In genomic region chr4:35226496-35226992, GRCm38 (mm10) we compare ENCODE assay signal across 8 mouse cellular contexts. TPM values are rescaled to one million over a fixed set of nuclear protein-coding genes. Genes with fewer than 3 reads are reported as not detected.
DNase-seq lines count a peak whose midpoint lies in the region; ATAC-seq and TF ChIP-seq lines count a peak whose summit lies in the region.

No protein-coding gene starts in this region.

- no peak for DNase-seq in heart, adult 8-10 months (ENCODE audit: low spot score)
- DNase-seq in G1E (ENCODE audit: low spot score), result peak; percentile 7
- DNase-seq in midbrain, embryonic 11.5 days (ENCODE audit: low spot score, missing footprints), result no peak
- DNase-seq in urinary bladder, postnatal 25 days (ENCODE audit: low spot score), result no peak
- no peak for DNase-seq in cerebellum, adult 18-20 months
- DNase-seq in ovary, postnatal 14 days (ENCODE audit: low spot score), result no peak

- no peak for ATAC-seq in heart, embryonic 13.5 days (ENCODE audit: extremely low read depth, insufficient number of reproducible peaks, low FRiP score, low TSS enrichment)
- 0 out of 2 replicates have a peak, but pooled peaks have one; percentile 10 for ATAC-seq in G1E (ENCODE audit: extremely low read depth, insufficient number of reproducible peaks, low FRiP score, poor library complexity, severe bottlenecking)
- peak; percentile 55 for ATAC-seq in hindbrain, embryonic 12.5 days (ENCODE audit: low FRiP score)
- ATAC-seq in midbrain, embryonic 11.5 days (ENCODE audit: low FRiP score), result peak; percentile 25

- peaks cover 24% of the 10 kb centered on the region for H3K4me1 ChIP-seq in heart, embryonic 13.5 days
- H3K4me1 ChIP-seq in G1E (ENCODE audit: insufficient read depth, low read depth, low read length), result peaks cover 25% of the 10 kb centered on the region
- H3K4me1 ChIP-seq in hindbrain, embryonic 12.5 days, result peaks cover 8% of the 10 kb centered on the region; the same call in 1 of the 2 replicates
- peaks cover 5% of the 10 kb centered on the region; the same call in 1 of the 2 replicates for H3K4me1 ChIP-seq in midbrain, embryonic 11.5 days (ENCODE audit: control insufficient read depth, insufficient read depth, low read length)

- peak overlapping the region; percentile 92 for H3K9ac ChIP-seq in heart, embryonic 13.5 days
- peak overlapping the region; percentile 90 for H3K9ac ChIP-seq in hindbrain, embryonic 12.5 days
- peak overlapping the region; percentile 68 for H3K9ac ChIP-seq in midbrain, embryonic 11.5 days (ENCODE audit: low read length)

- no peak for TF ChIP-seq CTCF in G1E (IDR thresholded peaks at IDR 0.05; ENCODE audit: low read depth, low read length)

- H3K9me3 ChIP-seq in heart, embryonic 13.5 days, result no peaks in the 10 kb centered on the region
- H3K9me3 ChIP-seq in G1E (replicated peaks), result no peaks in the 10 kb centered on the region
- no peaks in the 10 kb centered on the region for H3K9me3 ChIP-seq in hindbrain, embryonic 12.5 days (replicated peaks)
- H3K9me3 ChIP-seq in midbrain, embryonic 11.5 days (ENCODE audit: control insufficient read depth, low read length), result no peaks in the 10 kb centered on the region

- H3K4me3 ChIP-seq in heart, embryonic 13.5 days, result peak overlapping the region; percentile 94
- H3K4me3 ChIP-seq in G1E (ENCODE audit: low read depth, low read length), result peak overlapping the region; percentile 82
- H3K4me3 ChIP-seq in hindbrain, embryonic 12.5 days, result peak overlapping the region; percentile 90
- peak overlapping the region; percentile 86 for H3K4me3 ChIP-seq in midbrain, embryonic 11.5 days (ENCODE audit: low read depth, low read length)

- no peaks in the 10 kb centered on the region; the same call in 1 of the 2 replicates for H3K27me3 ChIP-seq in heart, embryonic 13.5 days (replicated peaks)
- H3K27me3 ChIP-seq in G1E (ENCODE audit: insufficient read depth, low read length), result no peaks in the 10 kb centered on the region
- no peaks in the 10 kb centered on the region for H3K27me3 ChIP-seq in hindbrain, embryonic 12.5 days
- H3K27me3 ChIP-seq in midbrain, embryonic 11.5 days (ENCODE audit: control insufficient read depth, insufficient read depth, low read length), result no peaks in the 10 kb centered on the region

- H3K27ac ChIP-seq in heart, embryonic 13.5 days (replicated peaks), result peak overlapping the region; percentile 87
- H3K27ac ChIP-seq in hindbrain, embryonic 12.5 days, result peak overlapping the region; percentile 86
- H3K27ac ChIP-seq in midbrain, embryonic 11.5 days (ENCODE audit: low read depth, low read length), result no peak overlapping the region

- no peaks in the 10 kb centered on the region for H3K36me3 ChIP-seq in heart, embryonic 13.5 days
- H3K36me3 ChIP-seq in G1E (replicated peaks), result peaks cover 5% of the 10 kb centered on the region
- no peaks in the 10 kb centered on the region for H3K36me3 ChIP-seq in hindbrain, embryonic 12.5 days
- no peaks in the 10 kb centered on the region for H3K36me3 ChIP-seq in midbrain, embryonic 11.5 days (ENCODE audit: control insufficient read depth, insufficient read depth, low read length)

- 12% methylated on average over 9 of the region's 9 CpGs for WGBS in heart, embryonic 13.5 days
- WGBS in hindbrain, embryonic 12.5 days, result 18% methylated on average over 9 of the region's 9 CpGs
- 23% methylated on average over 9 of the region's 9 CpGs for WGBS in midbrain, embryonic 11.5 days

- H3K4me2 ChIP-seq in heart, embryonic 13.5 days, result peak overlapping the region; percentile 86
- H3K4me2 ChIP-seq in hindbrain, embryonic 12.5 days (replicated peaks), result peak overlapping the region; percentile 74
- peak overlapping the region; percentile 78 for H3K4me2 ChIP-seq in midbrain, embryonic 11.5 days

RNA-seq across cellular contexts. Expression of gene C9orf72, which starts 0.6 kb away (rescaled TPM):
- 17.0 and 17.5 TPM in 2 replicates for polyA plus RNA-seq in heart, embryonic 13.5 days (2015; fragmentation: Nextera tagmentation; extraction: Ambion mirVana)
- 10 to 100 TPM; 19.1 to 24.9 (median 21.8) TPM for total RNA-seq in heart, adult 8-10 months (2022)
- 17.4 and 21.7 TPM in 2 replicates for total RNA-seq in G1E (2014; fragmentation: Nextera tagmentation)
- 13.6 and 17.5 TPM in 2 replicates for total RNA-seq in G1E (2017)
- polyA plus RNA-seq in G1E (2012), result 0.10 and 0.18 TPM in 2 replicates
- polyA plus RNA-seq in hindbrain, embryonic 12.5 days (2016; fragmentation: Nextera tagmentation; extraction: Ambion mirVana), result 24.7 and 26.4 TPM in 2 replicates
- 29.5 and 29.6 TPM in 2 replicates for polyA plus RNA-seq in midbrain, embryonic 11.5 days (2014; fragmentation: Nextera tagmentation; extraction: Ambion mirVana)

Comparison
In these comparisons a context has a peak if more than half of its experiments do, and no peak if none do; other contexts are left out.
1. RNA of gene C9orf72, which starts 0.6 kb away (polyA plus RNA-seq): 29.5 to 29.6 TPM in midbrain, embryonic 11.5 days, 24.7 to 26.4 TPM in hindbrain, embryonic 12.5 days and 17.0 to 17.5 TPM in heart, embryonic 13.5 days; 0.10 to 0.18 TPM in G1E; every median in the first group is over 10 times any median in the second.
2. Peak in every context shown above with its lines, with median percentiles within 50 percentile points of each other: H3K4me2 ChIP-seq, H3K4me3 ChIP-seq and H3K9ac ChIP-seq.